Mouse (Mus musculus) midbrain, embryonic 11.5 days (tissue): ENCODE data around the gene Gpr142. TPM values are rescaled to one million over a fixed set of nuclear protein-coding genes. Genes with fewer than 3 reads are reported as not detected.
A peak's percentile ranks its signal among the peaks of the same experiment; 100 is the strongest.

Source experiments
- ATAC-seq: fragments of 200-750 bp; cut with Nextera tagmentation; 2 replicates; pipeline ENCODE4 v1.8.0; 2017; ENCODE audit warnings: moderate TSS enrichment, moderate library complexity; ENCODE audit not compliant: low FRiP score
- DNase-seq: peaks from one replicate; pipeline ENCODE4 v3.0.0; 2015; ENCODE audit warnings: low spot score; ENCODE audit errors: missing footprints
- H3K27ac ChIP-seq: fragments of 300-500 bp; sonication (generic); 2 replicates; pipeline ENCODE4 v1.5.1; 2014; ENCODE audit warnings: low read depth, low read length
- H3K27me3 ChIP-seq: fragments of 300-500 bp; sonication (generic); 2 replicates; pipeline ENCODE4 v1.6.1; 2014; ENCODE audit warnings: mild to moderate bottlenecking, low read length, moderate library complexity, mixed read lengths; ENCODE audit not compliant: control insufficient read depth, insufficient read depth
- H3K36me3 ChIP-seq: fragments of 300-500 bp; sonication (generic); 2 replicates; pipeline ENCODE4 v1.6.1; 2014; ENCODE audit warnings: mild to moderate bottlenecking, low read length, moderate library complexity, mixed read lengths; ENCODE audit not compliant: control insufficient read depth, insufficient read depth
- H3K4me1 ChIP-seq: fragments of 300-500 bp; sonication (generic); 2 replicates; pipeline ENCODE4 v1.6.1; 2014; ENCODE audit warnings: low read length; ENCODE audit not compliant: control insufficient read depth, insufficient read depth
- H3K4me2 ChIP-seq: fragments of 300-500 bp; sonication (generic); 2 replicates; pipeline ENCODE4 v1.6.1; 2014; ENCODE audit warnings: mild to moderate bottlenecking, moderate library complexity
- H3K4me3 ChIP-seq: fragments of 300-500 bp; sonication (generic); 2 replicates; pipeline ENCODE4 v1.5.1; 2014; ENCODE audit warnings: low read depth, low read length
- H3K9ac ChIP-seq: fragments of 300-500 bp; sonication (generic); 2 replicates; pipeline ENCODE4 v1.6.1; 2014; ENCODE audit warnings: low read length
- H3K9me3 ChIP-seq: fragments of 300-500 bp; sonication (generic); 2 replicates; pipeline ENCODE4 v1.6.1; 2016; ENCODE audit warnings: low read length; ENCODE audit not compliant: control insufficient read depth
- WGBS: fragments of 180-500 bp; shearing (Covaris S2); extraction: QIAGEN DNeasy Blood & Tissue Kit; methylation state at CpG from one replicate; pipeline ENCODE4 v1.1.7; 2014; 5-methylcytosine and 5-hydroxymethylcytosine counted together
- polyA plus RNA-seq: library from polyadenylated mRNA; unstranded; fragments of >200 nt; fragmentation: Nextera tagmentation; extraction: Ambion mirVana; gene quantifications from 2 replicates; pipeline ENCODE4 v1.2.1, GENCODE M21; 2014

Gpr142 gene
- polyA plus RNA-seq, 1 experiment from 2014 or later = 0.12 TPM

GRCm38 (mm10) chr11:114852311-114853173 is 53.8 kb downstream of the Gpr142 start:
- no peak for ATAC-seq
- Histone ChIP-seq H3K36me3 (no peaks in the 10 kb centered on the region), H3K27ac (no peak overlapping the region), H3K4me2 (peak overlapping the region; percentile 95), H3K27me3 (peaks cover 48% of the 10 kb centered on the region), H3K4me1 (peaks cover 24% of the 10 kb centered on the region), H3K4me3 (peak overlapping the region; percentile 55), H3K9ac (peak overlapping the region; percentile 50), H3K9me3 (no peaks in the 10 kb centered on the region)
- peak; percentile 94 for DNase-seq
- WGBS = under 1% methylated on average over 40 of the region's 40 CpGs

- peak; percentile 69 for DNase-seq
- H3K27me3 ChIP-seq = peaks cover 48% of the 10 kb centered on the region
- no peak overlapping the region for H3K27ac ChIP-seq
- ATAC-seq = no peak
- peak overlapping the region; percentile 95 for H3K4me2 ChIP-seq
- peaks cover 24% of the 10 kb centered on the region for H3K4me1 ChIP-seq
- H3K9me3 ChIP-seq = no peaks in the 10 kb centered on the region
- 16% methylated on average over 7 of the region's 7 CpGs for WGBS
- H3K36me3 ChIP-seq = no peaks in the 10 kb centered on the region
- H3K4me3 ChIP-seq = peak overlapping the region; percentile 55
- H3K9ac ChIP-seq = peak overlapping the region; percentile 50; the same call in 1 of the 2 replicates
Measured at GRCm38 (mm10) chr11:114853174-114853838, 54.6 kb downstream of the Gpr142 start.

GRCm38 (mm10) chr11:114854581-114854980 is 55.9 kb downstream of the Gpr142 start:
- WGBS = 78% methylated on average over 6 of the region's 6 CpGs
- Histone ChIP-seq H3K9me3 (no peaks in the 10 kb centered on the region), H3K9ac (no peak overlapping the region), H3K4me3 (no peak overlapping the region), H3K27ac (no peak overlapping the region), H3K27me3 (peaks cover 38% of the 10 kb centered on the region), H3K36me3 (no peaks in the 10 kb centered on the region), H3K4me1 (peaks cover 24% of the 10 kb centered on the region), H3K4me2 (no peak overlapping the region)
- no peak for ATAC-seq
- no peak for DNase-seq

GRCm38 (mm10) chr11:114856125-114856524 is 57.4 kb downstream of the Gpr142 start:
- H3K36me3 ChIP-seq = no peaks in the 10 kb centered on the region
- no peaks in the 10 kb centered on the region for H3K9me3 ChIP-seq
- H3K9ac ChIP-seq = no peak overlapping the region
- H3K27ac ChIP-seq = no peak overlapping the region
- no peak for DNase-seq
- ATAC-seq = no peak
- no peak overlapping the region for H3K4me2 ChIP-seq
- no peak overlapping the region for H3K4me3 ChIP-seq
- peaks cover 24% of the 10 kb centered on the region for H3K27me3 ChIP-seq
- H3K4me1 ChIP-seq = peaks cover 16% of the 10 kb centered on the region
- WGBS = 93% methylated on average over 5 of the region's 5 CpGs

Other genes starting within 250 kb of the Gpr142 start
- gene Rpl38, start 130.4 kb upstream of the Gpr142 start, polyA plus RNA-seq = 839 and 977 TPM in 2 replicates
- 11.0 and 11.4 TPM in 2 replicates for gene Ttyh2, start 123.5 kb upstream of the Gpr142 start, polyA plus RNA-seq
- 1.2 and 1.3 TPM in 2 replicates for gene Dnaic2, start 71.5 kb upstream of the Gpr142 start, polyA plus RNA-seq
- gene Kif19a, start 33.5 kb upstream of the Gpr142 start, polyA plus RNA-seq = 0.61 and 0.94 TPM in 2 replicates
- 65.3 and 70.2 TPM in 2 replicates for gene Btbd17, start 3.0 kb upstream of the Gpr142 start, polyA plus RNA-seq
- gene Gprc5c, start 52.2 kb downstream of the Gpr142 start, polyA plus RNA-seq = 8.9 and 10.7 TPM in 2 replicates
- 0.79 and 1.1 TPM in 2 replicates for gene Cd300a, start 91.1 kb downstream of the Gpr142 start, polyA plus RNA-seq
- 0.30 TPM in 1 of 2 replicates, not detected in the other for gene Cd300lb, start 135.5 kb downstream of the Gpr142 start, polyA plus RNA-seq
- not detected in 2 replicates for gene Cd300c, start 170.2 kb downstream of the Gpr142 start, polyA plus RNA-seq
- 0.08 and 0.16 TPM in 2 replicates for gene Cd300ld, start 191.0 kb downstream of the Gpr142 start, polyA plus RNA-seq
- 0.64 and 1.4 TPM in 2 replicates for gene Cd300c2, start 203.0 kb downstream of the Gpr142 start, polyA plus RNA-seq
- not detected in 2 replicates for gene Cd300ld2, start 217.3 kb downstream of the Gpr142 start, polyA plus RNA-seq
- not detected in 2 replicates for gene Cd300ld4, start 228.1 kb downstream of the Gpr142 start, polyA plus RNA-seq
- gene Cd300ld5, start 238.8 kb downstream of the Gpr142 start, polyA plus RNA-seq = not detected in 2 replicates
- gene Cd300ld3, start 249.5 kb downstream of the Gpr142 start, polyA plus RNA-seq = not detected in 2 replicates